Mouse (Mus musculus): ENCODE results near the gene C8a.

Gene C8a

DNA sequence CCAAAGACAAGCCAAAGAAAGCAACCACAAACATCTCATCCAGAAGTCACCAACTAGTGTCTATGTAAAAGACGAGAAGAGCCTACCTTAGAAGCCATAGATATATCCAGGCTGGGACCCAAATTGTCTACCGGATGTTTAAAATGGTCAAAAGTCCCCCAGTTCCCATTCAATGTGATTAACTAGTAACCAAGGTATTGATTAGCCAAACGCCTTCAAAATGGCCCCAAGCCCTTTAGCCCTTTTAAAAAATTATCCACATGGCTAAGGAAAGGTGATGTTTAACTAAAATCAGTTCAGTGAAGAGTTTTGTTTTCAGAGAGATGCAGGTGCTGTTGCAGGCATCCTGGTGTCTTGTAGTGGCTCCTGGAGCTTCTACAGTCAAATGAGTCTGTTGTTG is at the start of gene C8a:
Gene C8a (minus strand): TSS at position 76 of the 400 bp plus-strand sequence.
- no peak for DNase-seq

DNA sequence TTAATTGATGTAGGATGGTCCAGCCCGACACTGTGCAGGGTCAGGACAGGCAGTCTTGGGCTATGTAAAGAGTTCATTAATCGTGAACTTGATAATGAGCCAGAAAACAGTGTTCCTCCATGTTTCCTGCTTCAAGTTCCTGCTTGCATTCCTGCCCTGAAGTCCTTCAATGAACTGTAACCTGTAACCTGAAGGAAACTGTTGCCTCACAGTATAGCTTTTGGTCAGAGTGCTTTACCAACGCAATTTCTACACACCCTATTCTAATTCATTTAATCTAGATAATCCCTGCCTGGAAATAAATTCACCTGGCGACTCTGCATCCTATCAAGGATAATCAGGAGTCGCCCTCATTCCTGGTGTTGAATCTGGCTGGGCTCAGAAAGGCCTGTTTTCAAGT is 49.2 kb upstream of the C8a start:
- DNase-seq, result no peak

DNA sequence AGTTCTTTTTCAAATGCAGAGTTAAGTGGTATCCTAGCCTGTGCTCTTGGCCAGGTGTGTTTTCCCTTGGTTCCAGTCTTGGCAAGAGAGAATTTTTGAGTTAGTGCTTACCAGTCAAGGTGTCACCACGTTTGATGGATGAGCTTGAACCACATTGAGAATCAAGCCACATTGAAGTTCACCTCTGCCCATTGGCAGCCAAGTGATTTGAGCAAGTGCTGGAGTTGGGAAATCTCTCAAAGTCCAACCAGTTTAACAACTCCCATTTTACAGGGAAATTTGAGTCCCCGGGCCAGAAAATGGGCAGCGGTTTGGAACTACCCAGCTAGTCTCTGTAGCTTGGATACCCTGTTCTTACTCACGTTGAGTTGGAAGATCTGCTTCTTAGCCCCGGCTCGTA is 41.8 kb upstream of the C8a start:
- DNase-seq, result no peak

DNA sequence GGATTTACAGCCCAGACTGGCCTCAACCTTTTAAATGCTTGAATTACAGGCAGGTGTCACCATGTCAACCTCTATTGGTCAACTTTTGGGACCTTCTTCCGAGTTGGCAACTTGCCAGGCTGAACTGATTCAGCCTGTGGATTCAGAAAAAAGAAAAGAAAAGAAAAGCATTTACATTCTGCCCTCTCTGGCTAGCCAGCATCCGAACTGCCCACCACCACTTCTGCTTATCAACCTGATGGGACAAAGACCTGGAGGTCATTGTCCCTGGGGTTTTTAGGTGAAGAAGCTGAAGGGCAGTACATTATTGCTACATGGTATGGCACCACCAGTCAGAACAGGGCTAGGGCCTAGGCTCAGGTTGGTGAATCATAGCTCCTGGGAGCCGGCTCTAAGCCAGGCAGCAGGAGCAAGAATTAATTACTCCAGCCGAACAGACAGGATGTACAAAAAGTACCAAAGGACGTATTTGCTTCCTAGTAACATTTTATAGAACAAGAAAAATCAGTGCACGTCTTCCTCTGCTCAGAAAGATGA is 38.6 kb upstream of the C8a start:
- peak in 1 of 2 experiments; percentile 20 for DNase-seq

DNA sequence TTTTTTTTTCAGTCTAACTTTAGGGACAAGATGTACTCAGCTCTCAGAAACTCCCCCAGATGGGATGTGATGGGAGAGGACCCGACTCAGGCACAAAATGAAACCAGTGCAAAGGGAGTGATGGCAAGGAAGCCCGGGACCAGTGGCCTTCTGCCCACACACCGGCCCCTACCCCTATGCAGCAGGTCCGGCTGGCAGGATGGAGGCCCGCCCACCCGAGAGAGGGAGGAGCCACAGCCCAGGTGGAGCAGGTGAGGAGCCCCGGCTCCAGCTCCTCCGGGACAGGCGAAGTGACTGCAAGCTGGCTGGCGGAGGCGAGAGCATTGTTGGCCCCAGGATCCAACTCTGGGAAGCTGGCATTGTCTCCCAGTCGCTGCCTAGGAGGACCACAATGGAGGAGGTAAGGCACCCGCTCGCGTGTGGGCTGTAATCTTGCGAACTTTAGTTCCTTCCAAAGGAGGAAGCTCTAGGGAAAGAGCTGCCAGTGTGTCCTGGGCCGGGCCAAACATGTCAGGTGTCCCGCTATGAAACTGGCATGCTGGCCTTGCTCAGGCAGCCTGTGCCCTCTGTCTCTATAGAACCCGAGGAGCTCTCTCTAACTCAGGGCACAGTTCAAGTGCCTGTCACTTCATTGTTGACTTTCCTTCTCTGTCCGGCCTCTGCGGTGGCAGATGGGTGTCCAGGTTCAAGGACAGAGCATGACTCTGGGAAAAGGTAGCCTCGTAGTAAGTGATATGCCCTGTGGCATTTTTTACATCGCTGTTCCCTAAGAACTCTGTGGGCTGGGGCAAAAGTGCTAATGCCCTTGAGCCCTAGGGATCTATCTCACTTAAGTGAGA is 37.3 kb upstream of the C8a start, which contains the start of gene Fyb2:
Gene Fyb2 (plus strand): TSS at position 166 of the 839 bp plus-strand sequence.
- DNase-seq, result peak; percentile 30 to 57

DNA sequence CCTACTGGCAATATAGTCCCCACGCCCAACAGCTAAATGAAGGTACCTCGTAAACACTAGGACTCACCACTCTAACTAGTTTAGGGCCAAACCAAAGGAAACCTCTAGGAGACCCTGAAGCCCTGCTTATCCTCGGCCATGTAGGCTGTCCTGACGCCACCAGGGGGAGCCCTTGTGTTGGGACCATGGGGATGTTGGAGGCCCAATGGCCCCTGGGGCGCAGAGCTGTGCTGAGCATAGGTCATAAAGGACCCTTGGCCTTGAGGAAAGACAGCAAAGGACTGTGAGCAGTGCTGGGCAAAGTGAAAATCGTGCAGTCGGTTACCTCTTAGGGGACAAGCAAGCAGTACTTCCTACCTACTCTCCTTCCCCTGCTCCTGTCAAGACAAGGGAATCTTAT is 35.5 kb upstream of the C8a start:
- DNase-seq, result peak; percentile 91 to 92

DNA sequence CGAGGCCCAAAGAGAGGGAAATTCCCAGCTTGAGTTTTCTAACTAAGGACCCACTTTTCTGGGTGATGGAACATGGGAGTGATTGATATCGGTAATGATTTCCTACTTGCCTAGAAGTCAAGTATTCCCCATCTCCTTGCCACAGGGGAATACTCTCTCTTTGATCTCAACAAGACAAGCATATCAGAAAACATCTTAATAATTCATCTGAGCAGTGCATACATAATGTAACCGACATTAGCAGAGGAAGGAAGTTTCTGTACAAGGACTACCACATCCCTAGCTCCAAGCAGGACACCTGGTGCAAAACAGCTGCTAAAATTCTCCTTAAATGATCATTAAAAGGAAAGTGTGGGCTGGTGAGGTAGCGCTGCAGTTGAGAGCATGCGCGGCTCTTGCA is 28.9 kb upstream of the C8a start:
- no peak for DNase-seq

DNA sequence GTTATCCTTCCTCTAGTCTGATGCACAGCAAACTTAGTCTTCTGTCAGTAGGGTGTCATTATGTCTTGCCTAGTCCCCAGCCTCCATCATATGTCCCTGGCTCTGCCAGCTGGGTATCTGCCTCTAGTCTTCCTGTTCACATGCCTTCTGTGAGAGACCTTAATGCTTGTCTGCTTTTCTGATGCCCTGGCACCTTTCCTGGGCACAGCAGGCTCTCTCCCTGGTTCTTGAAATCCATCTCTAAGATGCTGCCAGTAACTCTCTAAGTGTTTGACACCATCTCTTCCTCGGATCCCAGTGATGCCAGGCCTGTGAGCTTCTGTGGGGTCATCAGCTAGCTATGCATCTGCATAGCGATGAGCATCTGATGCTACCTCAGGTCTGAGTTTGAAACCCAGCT is 26.6 kb upstream of the C8a start:
- no peak for DNase-seq

DNA sequence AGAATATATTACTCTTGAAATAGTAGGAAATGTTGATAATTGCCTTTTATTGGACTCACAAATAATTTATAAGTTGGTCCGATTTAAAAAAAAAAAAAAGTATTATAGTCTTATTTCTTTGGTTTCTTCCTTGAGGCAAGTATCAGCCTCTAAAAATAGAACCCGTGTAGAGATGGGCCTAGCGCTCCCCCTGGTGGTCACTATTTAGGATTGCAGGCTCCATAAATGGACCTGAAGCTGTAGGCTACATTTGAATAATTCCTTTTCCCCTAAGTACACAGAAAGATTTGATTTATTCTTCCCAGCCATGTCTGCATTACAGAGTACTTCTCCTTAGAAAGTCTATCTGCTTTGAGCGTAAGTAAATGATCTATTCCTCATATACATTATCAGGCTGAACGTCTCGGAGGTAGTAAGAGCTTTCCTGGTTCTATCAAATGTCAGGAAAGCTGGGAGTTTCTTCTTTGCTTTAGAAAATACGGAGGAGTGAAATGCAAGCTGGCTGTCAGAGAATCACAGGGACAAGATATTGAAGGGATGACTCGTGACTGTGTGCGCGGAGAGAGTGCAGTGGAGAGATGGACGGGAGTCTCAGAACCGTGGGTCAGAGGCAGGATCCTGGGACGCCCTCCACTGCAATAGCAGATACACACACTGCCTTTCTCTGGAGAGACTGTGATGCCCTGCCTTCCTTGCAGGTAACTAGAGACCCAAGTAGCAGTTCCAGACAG is 18.0 kb upstream of the C8a start:
- DNase-seq, result peak; percentile 67 to 70

DNA sequence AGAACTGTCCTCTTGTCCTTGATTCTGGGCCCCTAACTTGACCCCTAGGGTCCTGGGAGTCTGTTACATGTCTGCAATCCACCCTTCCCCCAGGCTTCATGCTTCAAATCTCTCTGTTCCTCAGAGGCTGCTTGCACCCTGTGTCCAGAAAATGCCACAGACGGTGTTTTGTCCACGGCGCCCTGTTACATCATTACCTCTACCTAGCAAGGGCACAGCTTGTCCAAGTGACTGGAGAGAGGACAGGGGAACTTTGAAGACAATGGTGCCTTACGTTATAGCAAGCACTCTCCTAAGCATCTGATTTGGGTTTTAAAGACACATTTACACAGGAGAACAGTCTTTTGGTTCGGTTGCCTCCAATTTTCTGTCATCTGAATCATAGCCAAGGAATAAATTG is 17.4 kb upstream of the C8a start:
- DNase-seq, result no peak

DNA sequence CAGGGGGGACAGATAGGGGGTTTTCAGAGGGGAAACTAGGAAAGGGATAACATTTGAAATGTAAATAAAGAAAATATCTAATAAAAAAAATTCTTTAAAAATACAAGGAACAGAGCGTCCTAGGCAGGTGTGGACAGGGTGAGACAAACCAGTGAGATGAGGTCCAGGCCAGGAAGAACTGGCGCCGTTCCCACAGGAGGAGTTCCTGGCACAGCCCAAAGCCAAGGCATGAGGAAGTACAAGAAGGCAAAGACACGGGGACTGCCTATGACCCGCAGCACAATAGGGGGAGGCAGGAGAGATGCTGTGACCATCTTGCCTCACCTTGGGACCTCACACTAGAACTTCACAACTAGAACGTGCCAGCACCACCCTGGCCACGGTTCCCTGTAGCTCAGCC is 15.5 kb upstream of the C8a start:
- peak in 1 of 2 experiments; percentile 17 for DNase-seq

DNA sequence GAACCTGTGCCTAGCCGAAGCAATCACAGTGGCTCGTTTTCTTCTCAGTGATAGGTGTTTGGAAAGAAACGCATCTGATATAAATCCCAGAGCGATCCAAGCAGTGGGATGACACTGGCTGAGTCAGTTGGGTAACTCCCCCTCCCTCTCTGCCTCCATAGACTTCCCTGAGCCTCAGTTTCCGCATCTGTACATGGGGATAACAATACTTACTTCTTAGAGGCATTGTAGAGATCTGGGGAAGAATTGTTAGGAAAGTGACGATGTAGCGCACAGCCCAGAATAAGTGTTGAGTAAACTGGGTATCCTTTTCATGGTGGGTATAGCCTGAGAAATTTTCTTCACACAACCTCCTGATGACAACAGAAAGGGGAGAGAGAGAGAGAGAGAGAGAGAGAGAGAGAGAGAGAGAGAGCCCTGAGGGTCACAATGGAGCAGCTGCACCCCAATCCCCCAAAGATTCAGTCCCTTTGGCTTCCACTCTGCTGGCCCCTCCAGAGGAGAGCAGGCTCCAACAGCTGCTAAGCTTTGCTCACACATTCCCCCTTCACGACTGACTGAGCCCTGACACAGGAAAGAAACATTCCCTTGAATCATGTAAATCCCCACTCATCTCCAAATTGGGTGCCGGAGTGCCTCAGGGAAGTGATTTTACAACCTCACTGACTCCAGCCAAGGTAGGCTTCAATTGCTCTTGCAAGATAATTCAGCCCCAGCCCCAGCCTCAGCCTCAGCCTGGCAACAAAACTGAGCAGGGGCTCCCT is 12.5 kb upstream of the C8a start:
- DNase-seq, result peak; percentile 11 to 29

DNA sequence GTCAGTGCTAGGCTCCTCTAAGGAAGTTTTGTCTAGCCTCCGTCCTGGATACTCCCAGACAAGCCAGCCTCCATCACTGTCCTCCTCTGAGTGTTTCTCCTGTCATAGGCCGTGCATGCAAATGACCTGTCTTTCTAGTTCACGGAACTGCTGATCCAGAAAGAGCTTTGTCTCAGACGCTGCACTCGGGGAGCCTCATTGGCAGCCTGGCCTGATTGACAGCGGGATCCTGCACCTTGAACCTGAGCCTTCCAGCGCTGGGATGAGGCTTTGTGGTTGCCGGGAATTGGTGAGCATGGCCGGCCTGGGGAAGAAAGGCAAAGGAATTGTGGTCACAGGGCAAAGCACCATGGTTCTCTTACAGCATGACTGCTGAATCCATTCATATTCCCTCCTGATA is 11.3 kb upstream of the C8a start:
- DNase-seq, result peak in 1 of 2 experiments; percentile 13

DNA sequence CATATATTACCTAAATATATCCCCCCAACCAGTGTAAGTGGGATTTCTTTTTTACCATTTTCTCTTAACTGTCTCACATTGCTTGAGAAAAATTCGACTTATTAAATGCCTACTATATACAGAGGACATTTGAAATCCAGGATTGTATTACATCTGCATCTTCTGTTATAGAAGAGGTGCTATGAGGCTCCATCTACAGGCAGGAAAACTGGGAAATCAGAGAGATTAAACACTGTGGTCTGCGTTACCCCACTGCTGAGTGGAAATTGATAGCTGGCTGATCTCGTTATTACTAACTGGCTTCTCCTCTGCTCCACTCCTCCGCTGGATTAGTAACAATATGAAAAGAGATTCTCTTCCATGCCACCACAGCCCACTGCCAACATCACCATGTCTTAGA is 366 bp downstream of the C8a start:
- no peak for DNase-seq

DNA sequence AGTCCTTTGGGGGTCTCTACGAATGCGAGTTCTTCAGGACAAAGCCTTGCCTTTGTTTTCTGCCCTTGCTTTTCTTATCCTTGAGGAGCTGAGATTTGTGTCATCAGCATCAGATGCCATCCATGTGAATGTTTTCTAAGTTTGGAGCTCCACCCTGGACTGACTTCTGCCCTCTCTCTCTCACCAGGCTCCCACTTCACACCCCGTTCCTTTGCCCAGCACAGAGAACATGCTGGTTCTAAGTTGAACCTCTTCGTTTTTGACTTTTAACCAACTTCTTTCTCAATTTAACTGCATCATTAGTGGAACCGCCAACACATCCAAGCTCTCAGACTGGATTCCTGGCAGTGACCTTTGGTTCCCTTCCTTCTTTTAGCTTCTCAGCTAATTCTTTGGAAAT is 6.0 kb downstream of the C8a start:
- no peak for DNase-seq

DNA sequence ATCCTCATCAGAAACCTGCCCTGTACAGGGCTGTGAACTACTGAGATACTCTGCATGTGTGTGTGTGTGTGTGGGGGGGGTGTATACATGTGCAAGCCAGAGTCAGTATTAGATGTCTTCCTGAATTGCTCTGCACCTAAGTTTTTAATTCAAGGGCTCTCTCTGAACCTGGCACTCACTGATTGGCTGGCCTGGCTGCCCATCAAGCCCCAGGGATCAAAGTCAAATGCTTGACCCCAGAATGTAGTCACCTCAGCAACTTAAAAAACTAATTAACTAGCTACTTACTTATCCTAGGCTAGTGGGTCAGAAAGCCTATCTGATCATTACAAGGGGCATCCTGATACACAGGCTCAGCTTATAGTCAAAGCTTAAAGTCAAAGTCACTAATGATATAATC is 6.6 kb downstream of the C8a start:
- DNase-seq, result peak; percentile 43 to 63

DNA sequence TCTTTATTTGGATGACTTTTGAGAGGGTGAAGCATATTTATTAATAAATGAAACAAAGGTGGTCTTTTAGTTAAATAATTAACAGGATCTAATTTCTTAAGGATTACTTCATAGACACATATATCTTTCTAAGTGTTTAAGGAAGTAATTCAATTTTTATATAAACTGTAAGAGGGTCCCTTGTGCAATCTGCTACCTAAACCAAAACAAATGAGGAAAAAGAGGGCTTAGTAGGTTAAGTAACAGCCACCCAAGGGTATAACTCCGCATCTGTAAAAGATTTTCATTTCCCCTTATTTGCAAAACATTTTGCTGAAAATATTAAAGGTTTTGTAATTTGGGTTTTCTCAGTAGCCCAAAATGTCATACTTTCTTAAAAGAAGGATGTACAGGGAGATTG is 11.8 kb downstream of the C8a start:
- DNase-seq, result no peak

DNA sequence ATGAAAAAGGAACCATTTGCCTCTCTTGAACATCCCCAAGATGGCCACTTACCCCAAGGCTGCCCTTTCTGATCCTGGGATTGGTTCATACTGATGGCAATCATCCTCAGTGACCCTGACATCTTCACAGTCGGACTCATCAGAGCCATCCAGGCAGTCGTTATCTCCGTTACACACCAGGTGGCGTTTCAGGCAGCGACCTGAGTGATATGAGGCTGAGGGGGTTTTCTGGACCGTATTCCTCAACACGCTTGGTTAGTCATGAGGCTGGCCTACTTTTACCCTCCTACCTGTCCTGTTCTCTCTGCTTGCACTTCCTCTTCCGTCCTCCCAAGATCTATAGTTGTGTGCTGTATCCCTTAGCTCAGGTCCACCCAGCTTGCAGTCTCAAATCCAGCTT is 15.0 kb downstream of the C8a start:
- no peak for DNase-seq

DNA sequence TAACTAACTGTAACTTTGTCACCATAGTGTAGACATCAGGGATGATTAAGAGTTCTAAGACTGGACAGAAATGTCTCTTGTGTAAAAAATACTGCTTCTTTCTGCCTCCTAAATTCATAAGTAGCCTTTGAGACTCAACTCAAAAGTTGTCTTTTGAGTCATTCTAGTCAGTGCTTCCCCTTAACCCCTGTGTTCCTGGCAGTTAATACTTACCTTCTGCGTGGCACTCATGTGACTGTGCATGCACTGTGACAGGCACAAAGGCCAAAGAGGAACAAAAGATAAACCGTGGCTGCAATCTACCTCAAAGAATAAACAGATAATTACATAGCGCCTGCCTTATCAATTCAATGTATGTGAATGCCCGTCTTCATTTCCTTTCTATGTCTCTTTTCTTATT is 18.4 kb downstream of the C8a start:
- no peak for DNase-seq

DNA sequence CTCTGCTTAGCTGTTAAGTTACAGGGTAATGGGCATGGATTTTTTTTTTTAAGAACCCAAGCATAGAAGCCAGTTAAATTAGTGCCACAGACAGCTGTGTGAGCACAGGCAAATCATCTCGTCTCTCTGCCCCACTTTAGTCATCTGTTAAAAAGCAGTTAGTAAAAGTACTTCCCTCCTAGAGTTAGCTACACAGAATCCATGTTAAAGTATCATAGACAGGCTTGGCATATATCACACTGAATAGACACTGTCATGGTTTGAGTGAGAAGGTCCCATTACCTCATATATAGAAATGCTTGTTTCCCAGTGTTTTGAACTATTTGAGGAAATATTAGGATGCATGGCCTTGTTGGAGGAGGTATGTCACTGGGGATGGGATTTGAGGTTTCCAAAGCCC is 19.2 kb downstream of the C8a start, which contains the start of gene Gm17662:
Gene Gm17662 (plus strand): TSS at position 301 of the 400 bp plus-strand sequence.
- DNase-seq, result no peak

DNA sequence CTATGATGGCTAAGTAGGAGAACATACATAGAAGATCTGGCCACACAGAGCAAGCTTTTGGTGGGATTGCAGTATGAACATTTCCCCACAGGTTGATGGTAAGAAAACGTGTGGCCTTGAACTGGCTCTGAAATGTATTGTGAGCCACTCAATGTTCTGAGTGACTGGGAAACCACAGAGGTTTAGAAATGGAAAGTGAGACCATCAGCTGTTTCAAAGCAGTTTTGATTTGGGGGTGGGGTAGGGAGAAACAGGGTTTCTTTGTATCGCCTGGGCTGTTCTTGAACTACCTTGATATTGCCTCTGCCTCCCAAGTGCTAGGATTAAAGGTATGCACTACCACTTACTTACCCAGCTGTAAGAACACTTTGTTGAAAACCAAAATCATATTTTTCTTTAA is 21.0 kb downstream of the C8a start:
- DNase-seq, result no peak

DNA sequence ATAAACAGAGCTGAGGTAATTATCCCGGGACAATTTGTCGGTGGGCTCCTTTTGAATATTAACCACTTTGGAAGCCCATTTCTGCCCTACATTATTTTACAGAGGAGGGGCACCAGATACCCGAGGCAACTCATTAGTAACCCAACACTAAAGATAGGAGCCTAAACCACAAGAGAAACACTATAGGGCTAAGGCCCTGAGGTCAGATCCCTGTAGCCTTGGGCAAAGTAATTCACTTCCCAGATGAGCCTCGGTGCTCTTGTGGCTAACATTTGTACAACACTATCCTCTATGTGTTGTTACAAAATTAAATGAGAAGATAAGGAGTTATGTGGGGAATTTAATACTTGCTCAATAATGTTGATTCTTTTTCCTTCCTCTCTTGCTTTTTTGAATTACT is 32.7 kb downstream of the C8a start:
- DNase-seq, result no peak

DNA sequence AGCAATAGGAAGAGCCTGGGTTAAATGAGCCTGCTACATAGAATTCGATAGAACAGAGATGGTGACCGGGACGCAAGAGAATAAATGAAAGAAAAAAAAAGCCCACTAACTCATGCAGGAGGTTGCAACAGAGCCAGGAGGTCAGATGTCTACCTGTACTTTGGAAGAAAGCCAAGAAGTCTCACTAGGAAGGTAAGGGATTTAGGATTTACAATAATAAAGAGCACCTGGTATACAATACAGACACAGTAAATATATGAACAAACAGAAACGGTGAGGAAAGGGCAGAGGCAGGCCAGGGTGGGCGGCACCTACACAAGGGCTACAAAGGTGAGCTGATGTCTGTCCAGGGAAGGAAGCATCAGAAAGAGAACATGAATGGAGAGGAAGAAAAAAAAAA is 34.0 kb downstream of the C8a start:
- DNase-seq, result no peak
